Mouse (Mus musculus): ENCODE measurements around the gene Ncor2.

The Ncor2 gene

DNA sequence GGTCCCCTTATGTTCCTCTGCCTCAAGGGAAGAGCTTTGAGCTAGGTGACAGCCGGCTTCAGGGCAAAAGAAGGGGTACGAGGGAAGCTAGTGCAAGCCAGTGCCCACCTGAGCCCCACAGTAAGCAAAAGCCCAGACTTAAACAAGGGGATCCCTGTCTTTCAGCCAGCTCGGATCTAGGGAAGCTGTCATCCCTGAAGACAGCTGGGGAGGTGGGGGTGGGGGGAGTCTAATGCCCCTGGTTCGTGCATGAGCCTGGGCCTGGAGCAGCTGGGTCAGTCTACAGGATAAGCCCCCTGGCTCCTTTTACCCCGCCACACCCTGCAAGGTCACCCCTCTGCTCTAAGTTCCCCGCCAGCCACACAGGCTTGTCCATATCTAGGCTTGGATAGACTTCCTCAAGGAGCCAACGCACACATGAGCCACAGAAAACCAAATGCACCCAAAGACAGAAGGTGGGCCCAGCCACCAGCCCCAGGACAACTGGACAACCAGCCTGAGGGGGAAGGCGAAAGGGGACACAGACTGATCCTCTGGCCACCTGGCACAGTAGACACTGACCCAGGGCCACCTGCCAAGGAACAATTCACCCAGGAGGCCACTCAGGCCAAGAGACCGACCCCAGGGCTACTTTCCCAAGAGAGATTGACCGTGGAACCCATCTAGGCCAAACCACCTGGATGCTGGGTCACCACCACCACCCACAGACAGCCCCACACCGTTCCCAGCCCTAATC is 8.7 kb downstream of the Ncor2 start:
- DNase-seq (ENCODE audit: low spot score in 2 of 2) = no peak

DNA sequence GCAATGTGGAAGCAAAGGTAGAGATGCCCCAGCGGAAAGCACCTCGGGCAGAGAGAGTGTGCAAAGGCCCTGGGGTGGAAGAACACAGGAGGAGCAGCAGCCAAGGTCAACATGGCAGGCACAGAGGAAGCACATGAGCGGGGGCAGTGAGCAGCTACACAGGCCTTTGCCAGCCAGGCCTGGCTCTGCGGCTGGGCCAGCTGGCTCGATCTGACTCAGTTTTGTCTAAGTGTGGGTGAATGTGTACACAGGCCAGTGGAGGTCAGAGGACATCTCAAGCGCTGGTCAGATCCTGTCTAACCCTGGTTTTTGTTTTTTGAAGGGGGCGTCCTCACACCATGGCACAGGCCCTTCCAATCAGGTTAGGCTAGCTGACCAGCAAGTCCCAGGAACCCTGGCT is 10.9 kb downstream of the Ncor2 start:
- no peak for DNase-seq (ENCODE audit: low spot score in 2 of 2)

DNA sequence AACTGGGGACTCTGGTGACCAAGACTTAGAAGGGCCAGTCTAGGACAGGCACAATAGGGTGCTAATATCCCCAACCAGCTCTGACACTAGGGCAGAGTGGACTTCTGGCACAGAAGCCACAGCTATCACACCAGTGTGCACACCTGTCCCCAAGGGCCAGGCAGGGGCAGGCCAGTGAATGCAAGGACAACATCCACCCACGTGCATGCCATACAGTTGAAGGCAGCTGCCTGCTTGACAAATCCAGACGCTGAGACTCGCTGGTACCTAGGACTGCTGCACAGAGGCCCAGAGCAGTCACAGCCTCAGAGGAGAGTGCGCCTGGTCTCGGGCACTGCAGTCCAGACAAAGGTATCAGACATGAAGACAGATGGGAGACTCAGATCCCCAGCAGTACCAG is 11.5 kb downstream of the Ncor2 start:
- no peak for DNase-seq (ENCODE audit: low spot score in 2 of 2)

- DNase-seq (ENCODE audit: low spot score in 2 of 2) = no peak
These were observed 13.0 kb downstream of the Ncor2 start for GRCm38 (mm10) chr5:125165993-125166392.

GRCm38 (mm10) chr5:125164465-125165167 is 14.4 kb downstream of the Ncor2 start:
- no peak for DNase-seq (ENCODE audit: low spot score in 2 of 2)

- DNase-seq (ENCODE audit: low spot score in 2 of 2) = no peak
These were observed 15.5 kb downstream of the Ncor2 start for GRCm38 (mm10) chr5:125163441-125164050.

- DNase-seq (ENCODE audit: low spot score in 2 of 2) = no peak
These were observed 16.6 kb downstream of the Ncor2 start for GRCm38 (mm10) chr5:125162461-125162860.

DNA sequence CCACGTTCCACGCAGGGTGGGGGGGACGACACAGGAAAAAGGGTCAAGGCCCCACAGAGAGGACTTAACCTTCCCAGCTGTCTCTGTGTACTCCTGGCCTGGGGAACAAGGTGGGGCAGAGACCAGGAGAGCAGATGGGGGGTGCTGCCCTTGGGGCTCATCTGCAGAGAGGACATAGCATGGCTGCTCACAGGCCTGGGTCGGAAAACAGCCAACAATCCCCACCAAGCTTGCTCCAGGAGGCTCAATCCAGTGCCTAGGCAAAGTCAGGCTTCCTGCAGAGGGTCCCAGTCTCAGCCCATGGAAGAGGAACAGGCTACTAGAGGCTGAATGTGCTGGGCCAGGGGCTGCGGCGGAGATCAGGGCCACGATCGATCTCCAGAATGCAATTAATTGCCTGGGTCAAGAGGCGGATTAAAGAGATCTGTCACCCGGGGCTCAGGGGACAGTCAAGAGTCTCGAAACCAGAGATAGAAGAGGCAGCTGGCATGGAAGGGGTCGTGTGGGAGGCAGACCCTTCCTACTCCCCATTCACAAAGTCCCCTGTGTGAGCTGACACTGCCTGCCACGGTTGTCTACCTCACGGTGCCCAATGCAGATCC is 19.1 kb downstream of the Ncor2 start:
- DNase-seq (ENCODE audit: low spot score in 2 of 2) = no peak

DNA sequence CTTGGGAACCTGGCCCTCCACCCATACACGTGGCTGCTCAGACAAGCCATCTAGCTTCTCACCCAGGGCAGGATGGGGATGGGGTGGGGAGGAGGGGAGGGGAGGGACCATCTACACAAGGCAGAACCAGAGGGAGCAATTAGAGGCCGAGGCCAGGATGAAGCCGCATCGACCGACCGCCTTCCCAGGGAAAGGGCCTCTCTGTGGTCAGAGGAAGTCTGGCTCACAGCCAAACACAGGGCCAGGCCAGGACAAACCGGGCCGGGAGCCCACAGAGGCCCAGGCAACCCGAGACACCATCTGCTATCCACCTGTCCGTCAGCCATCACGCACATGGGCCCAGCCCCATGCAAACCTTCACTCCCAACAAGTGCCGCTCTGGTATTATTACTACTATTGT is 19.7 kb downstream of the Ncor2 start:
- DNase-seq (ENCODE audit: low spot score in 2 of 2) = no peak

GRCm38 (mm10) chr5:125158232-125158961 is 20.6 kb downstream of the Ncor2 start:
- DNase-seq (ENCODE audit: low spot score in 2 of 2) = peak; percentile 47 to 69

DNA sequence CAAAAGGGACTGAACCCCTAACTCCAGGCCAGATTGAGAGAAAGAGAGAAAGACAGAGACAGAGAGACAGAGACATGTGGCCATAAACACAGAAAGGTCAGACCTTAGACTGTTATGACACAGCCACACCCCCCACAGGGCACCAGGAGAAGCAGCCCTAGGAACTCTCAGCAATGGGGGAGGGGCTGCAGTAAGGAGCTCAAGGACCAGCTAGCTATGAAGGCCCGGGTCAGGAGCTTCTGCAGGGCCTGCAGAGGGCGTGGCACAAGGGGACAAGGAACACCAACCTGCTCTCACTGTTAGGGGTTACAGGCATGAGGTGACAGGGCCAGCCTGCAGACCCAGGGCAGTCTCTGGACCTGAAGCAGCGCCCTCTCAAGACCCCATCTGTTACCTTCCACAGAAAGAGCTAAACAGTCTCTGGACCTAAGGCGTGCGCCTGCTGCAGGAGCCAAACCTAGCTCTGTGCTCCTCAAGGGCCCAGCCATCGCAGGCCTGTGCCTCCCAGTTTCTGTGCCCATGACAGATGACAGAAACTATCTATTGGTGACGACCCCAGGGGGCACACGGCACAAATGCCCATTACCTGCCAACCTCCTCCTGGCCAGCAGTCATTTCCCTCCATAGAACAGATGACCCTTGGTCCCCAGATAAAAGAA is 21.5 kb downstream of the Ncor2 start:
- no peak for DNase-seq (ENCODE audit: low spot score in 2 of 2)

DNA sequence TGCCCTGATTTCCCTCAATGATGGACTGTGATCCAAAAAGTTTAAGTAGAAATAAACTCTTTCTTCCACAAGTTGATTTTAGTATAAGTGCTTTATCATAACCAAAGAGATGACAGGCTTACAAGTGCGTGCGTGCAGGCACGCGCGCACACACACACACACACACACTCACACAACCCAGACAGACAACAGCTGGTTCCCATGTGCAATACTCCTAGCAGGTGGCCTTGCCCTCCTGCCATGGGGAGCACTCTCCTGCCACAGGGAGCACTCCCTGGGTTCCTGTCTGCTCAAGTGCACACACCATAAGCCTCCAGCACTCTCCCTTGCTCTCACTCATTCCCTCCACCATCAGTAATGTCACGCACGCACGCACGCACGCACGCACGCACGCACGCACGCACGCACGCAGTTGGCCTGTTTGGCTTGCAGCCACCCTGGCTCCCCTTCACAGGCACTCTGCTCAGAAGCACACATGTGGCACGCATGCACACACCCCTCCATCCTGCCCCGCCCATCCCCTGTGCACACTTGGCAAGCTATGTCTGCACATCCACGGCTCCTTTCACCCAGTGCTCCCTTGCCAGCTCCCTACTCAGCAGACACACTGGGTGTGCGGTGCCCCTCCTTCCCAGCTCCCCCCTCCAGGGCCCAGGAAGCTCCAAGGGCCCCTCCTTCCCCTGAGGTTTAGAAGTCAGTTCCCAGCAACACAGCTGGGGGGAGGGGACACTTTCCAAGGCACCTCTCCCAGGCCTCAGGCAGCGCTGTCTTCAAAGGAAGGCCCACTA is 22.4 kb downstream of the Ncor2 start:
- DNase-seq (ENCODE audit: low spot score in 2 of 2) = no peak

DNA sequence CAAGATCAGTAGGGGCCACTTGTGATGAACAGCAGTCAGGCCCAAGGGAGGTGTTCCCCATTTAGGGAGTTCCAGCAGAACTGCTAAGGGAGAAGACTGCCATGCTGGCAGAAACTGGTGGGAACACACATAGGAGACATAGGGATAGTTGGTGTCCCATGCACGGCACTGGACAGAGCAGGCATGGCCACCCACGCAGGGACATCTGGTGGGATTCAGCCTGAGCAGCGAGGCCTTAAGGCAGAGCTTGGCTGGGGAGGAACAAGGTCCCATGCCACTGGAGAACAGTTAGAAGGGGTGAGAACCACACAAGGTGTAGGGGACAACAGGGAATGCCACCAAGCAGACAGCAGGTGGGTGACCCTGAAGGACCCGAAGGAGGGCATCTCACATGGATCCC is 23.6 kb downstream of the Ncor2 start:
- DNase-seq (ENCODE audit: low spot score in 2 of 2) = no peak

- no peak for DNase-seq (ENCODE audit: low spot score in 2 of 2)
These were observed 24.0 kb downstream of the Ncor2 start for GRCm38 (mm10) chr5:125154989-125155388.

DNA sequence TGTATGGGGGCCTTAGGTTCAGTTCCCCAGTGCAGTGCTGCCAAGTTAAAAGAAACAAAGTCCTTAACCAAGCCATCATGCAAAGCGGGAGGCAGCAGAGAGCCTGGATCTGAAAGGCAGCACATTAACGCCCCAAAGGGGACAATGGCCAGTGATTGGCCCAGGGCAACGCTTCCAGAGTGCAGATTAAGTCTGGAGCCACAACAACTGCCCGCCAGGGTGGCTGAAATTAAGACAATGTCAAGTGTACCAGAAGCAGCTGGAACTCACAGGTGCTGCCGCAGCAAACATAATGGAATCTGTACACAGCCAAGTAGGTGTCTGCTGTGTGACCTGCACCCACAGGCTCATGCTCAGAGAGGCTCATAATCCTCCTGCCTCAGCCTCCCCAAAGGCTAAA is 24.8 kb downstream of the Ncor2 start:
- DNase-seq (ENCODE audit: low spot score in 2 of 2) = no peak

DNA sequence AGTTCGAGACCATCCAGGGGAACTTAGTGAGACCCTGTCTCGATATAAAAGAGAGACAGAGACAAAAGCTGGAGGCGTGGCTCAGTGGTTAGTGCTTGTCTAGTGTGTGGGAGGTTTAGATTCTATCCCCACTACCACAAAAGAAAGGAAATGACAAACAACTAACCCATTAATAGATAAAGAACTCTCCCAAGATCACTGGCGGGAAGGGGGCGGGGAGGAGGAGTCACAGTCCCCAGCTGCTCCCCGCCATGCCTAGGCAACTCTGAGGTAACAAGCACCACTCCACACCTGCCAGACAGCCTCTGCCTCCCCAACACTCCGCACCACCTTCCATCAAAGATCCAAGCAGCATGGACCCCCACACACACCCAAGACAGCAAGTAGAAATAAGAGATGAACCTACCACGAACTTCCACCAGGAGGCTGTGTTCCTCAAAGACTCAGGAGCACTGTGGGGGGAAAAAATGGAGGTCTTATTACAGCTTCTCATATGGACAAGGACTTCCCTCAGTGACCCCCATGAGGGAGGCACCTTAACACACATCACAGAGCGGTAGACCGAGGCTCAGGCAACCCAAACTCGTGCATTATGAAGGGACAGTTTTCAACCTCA is 25.7 kb downstream of the Ncor2 start:
- DNase-seq (ENCODE audit: low spot score in 2 of 2) = no peak

DNA sequence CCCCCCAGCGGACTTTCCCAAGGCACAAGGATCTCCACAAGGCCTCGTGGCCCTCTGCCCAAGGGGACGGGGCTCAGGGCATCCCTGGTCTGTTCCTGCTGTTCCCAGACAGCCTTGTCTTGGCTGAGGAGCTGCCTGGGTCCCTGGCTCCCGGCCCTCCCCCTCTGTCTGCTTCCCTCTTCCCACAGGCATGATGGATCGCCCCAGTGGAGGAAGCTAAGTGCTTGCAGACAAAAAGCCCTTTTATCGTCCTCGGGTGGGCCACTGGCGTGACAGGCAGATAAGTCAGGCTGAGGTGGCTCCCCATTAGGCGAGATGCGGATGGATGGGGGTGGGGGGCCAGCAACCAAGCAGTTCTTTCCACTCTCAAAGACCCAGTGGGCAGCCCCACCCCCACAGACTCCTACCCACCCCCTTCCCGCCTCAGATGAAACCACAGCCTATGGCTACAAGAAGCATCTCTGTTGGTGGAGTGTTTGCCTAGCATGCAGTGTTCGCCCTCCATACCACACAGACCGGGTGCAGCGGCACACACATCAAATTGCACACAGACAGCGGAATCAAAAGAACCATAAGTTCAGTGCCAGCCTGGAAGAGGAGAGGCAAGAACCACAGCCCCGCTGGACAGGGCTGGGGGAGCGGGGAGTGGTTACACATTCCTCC is 27.0 kb downstream of the Ncor2 start:
- no peak for DNase-seq (ENCODE audit: low spot score in 2 of 2)

- no peak for DNase-seq (ENCODE audit: low spot score in 2 of 2)
These were observed 28.0 kb downstream of the Ncor2 start for GRCm38 (mm10) chr5:125150951-125151564.

GRCm38 (mm10) chr5:125149142-125149541 is 29.9 kb downstream of the Ncor2 start:
- no peak for DNase-seq (ENCODE audit: low spot score in 2 of 2)

Data from natural killer cell, adult 2 months (primary cell).